Mouse (Mus musculus) spleen, adult 2 months (tissue): ENCODE results near the gene Tdp1.

Experiments used
- CTCF ChIP-seq: fragments of 200-500 bp; IDR thresholded peaks from 2 replicates; pipeline ENCODE4 v1.5.1; 2011; ENCODE audit warnings: mild to moderate bottlenecking, inconsistent platforms; ENCODE audit not compliant: insufficient read depth, insufficient read length, insufficient replicate concordance; ENCODE audit errors: extremely low read depth
- POLR2A ChIP-seq: fragments of 200-500 bp; IDR thresholded peaks from 2 replicates; pipeline ENCODE4 v1.6.1; 2011; ENCODE audit warnings: low read depth, low read length, inconsistent platforms

- TF ChIP-seq POLR2A, result no peak
- TF ChIP-seq CTCF, result no peak
Measured at GRCm38 (mm10) chr12:99965203-99966115, 81.1 kb downstream of the Tdp1 start.
